Mouse (Mus musculus): ENCODE data around the gene Tsga10ip. TPM values are rescaled to one million over a fixed set of nuclear protein-coding genes. Genes with fewer than 3 reads are reported as not detected.
A peak's percentile ranks its signal among the peaks of the same experiment; 100 is the strongest.

Tsga10ip gene
- polyA plus RNA-seq, 1 experiment from 2014 or later: 0.14 TPM

GRCm38 (mm10) chr19:5395371-5395770 lies 7.0 kb downstream of the Tsga10ip start:
- no peaks in the 10 kb centered on the region for H3K9me3 ChIP-seq (ENCODE audit: low read length)
- no peak overlapping the region for H3K27ac ChIP-seq (ENCODE audit: low read depth)
- H3K4me3 ChIP-seq (ENCODE audit: low read depth, low read length): no peak overlapping the region
- no peak for ATAC-seq
- H3K4me2 ChIP-seq (ENCODE audit: low read depth, low read length): no peak overlapping the region
- WGBS (ENCODE audit: insufficient replicate concordance): 64% methylated on average over 4 of the region's 4 CpGs
- H3K36me3 ChIP-seq (replicated peaks; ENCODE audit: insufficient read depth, low read length): no peaks in the 10 kb centered on the region
- no peak overlapping the region for H3K9ac ChIP-seq (replicated peaks)
- peaks cover 4% of the 10 kb centered on the region for H3K4me1 ChIP-seq (ENCODE audit: insufficient read depth)
- DNase-seq: no peak
- TF ChIP-seq EP300 (IDR thresholded peaks at IDR 0.05; ENCODE audit: low read depth): no peak
- no peak for TF ChIP-seq CTCF (IDR thresholded peaks at IDR 0.05; ENCODE audit: low read depth)
- no peaks in the 10 kb centered on the region for H3K27me3 ChIP-seq (ENCODE audit: insufficient read depth, low read length)

GRCm38 (mm10) chr19:5394168-5394567 lies 8.2 kb downstream of the Tsga10ip start:
- WGBS (ENCODE audit: insufficient replicate concordance): 67% methylated on average over 10 of the region's 10 CpGs

GRCm38 (mm10) chr19:5392892-5393291 lies 9.4 kb downstream of the Tsga10ip start:
- TF ChIP-seq CTCF (IDR thresholded peaks at IDR 0.05; ENCODE audit: low read depth): no peak
- TF ChIP-seq EP300 (IDR thresholded peaks at IDR 0.05; ENCODE audit: low read depth): no peak
- Histone ChIP-seq H3K4me3 (ENCODE audit: low read depth, low read length) (no peak overlapping the region), H3K9ac (replicated peaks) (no peak overlapping the region), H3K4me1 (ENCODE audit: insufficient read depth) (peaks cover 21% of the 10 kb centered on the region), H3K27ac (ENCODE audit: low read depth) (peak overlapping the region; percentile 29), H3K4me2 (ENCODE audit: low read depth, low read length) (no peak overlapping the region), H3K9me3 (ENCODE audit: low read length) (no peaks in the 10 kb centered on the region), H3K27me3 (ENCODE audit: insufficient read depth, low read length) (no peaks in the 10 kb centered on the region), H3K36me3 (replicated peaks; ENCODE audit: insufficient read depth, low read length) (no peaks in the 10 kb centered on the region)
- WGBS (ENCODE audit: insufficient replicate concordance): 60% methylated on average over 4 of the region's 4 CpGs
- ATAC-seq (no peak), DNase-seq (peak; percentile 66)

More at GRCm38 (mm10) chr19:5394168-5394567, 8.2 kb downstream of the Tsga10ip start:
- no peaks in the 10 kb centered on the region for H3K36me3 ChIP-seq (replicated peaks; ENCODE audit: insufficient read depth, low read length)
- no peak overlapping the region for H3K27ac ChIP-seq (ENCODE audit: low read depth)
- H3K4me1 ChIP-seq (ENCODE audit: insufficient read depth): peaks cover 16% of the 10 kb centered on the region
- H3K9ac ChIP-seq (replicated peaks): no peak overlapping the region
- no peak for ATAC-seq
- H3K4me2 ChIP-seq (ENCODE audit: low read depth, low read length): no peak overlapping the region
- TF ChIP-seq EP300 (IDR thresholded peaks at IDR 0.05; ENCODE audit: low read depth) (no peak), CTCF (IDR thresholded peaks at IDR 0.05; ENCODE audit: low read depth) (no peak)
- no peaks in the 10 kb centered on the region for H3K27me3 ChIP-seq (ENCODE audit: insufficient read depth, low read length)
- DNase-seq: no peak
- H3K4me3 ChIP-seq (ENCODE audit: low read depth, low read length): no peak overlapping the region
- no peaks in the 10 kb centered on the region for H3K9me3 ChIP-seq (ENCODE audit: low read length)

GRCm38 (mm10) chr19:5390416-5390815 lies 11.9 kb downstream of the Tsga10ip start:
- no peaks in the 10 kb centered on the region for H3K27me3 ChIP-seq (ENCODE audit: insufficient read depth, low read length)
- H3K4me3 ChIP-seq (ENCODE audit: low read depth, low read length): peak overlapping the region; percentile 85
- H3K36me3 ChIP-seq (replicated peaks; ENCODE audit: insufficient read depth, low read length): peaks cover 5% of the 10 kb centered on the region
- ATAC-seq (no peak), DNase-seq (peak; percentile 12)
- 63% methylated on average over 8 of the region's 8 CpGs for WGBS (ENCODE audit: insufficient replicate concordance)
- peak overlapping the region; percentile 77 for H3K4me2 ChIP-seq (ENCODE audit: low read depth, low read length)
- no peak for TF ChIP-seq CTCF (IDR thresholded peaks at IDR 0.05; ENCODE audit: low read depth)
- TF ChIP-seq EP300 (IDR thresholded peaks at IDR 0.05; ENCODE audit: low read depth): no peak
- H3K27ac ChIP-seq (ENCODE audit: low read depth): peak overlapping the region; percentile 87
- H3K4me1 ChIP-seq (ENCODE audit: insufficient read depth): peaks cover 36% of the 10 kb centered on the region
- H3K9ac ChIP-seq (replicated peaks): peak overlapping the region; percentile 90
- H3K9me3 ChIP-seq (ENCODE audit: low read length): no peaks in the 10 kb centered on the region

GRCm38 (mm10) chr19:5389647-5390046 lies 12.7 kb downstream of the Tsga10ip start:
- H3K36me3 ChIP-seq (replicated peaks; ENCODE audit: insufficient read depth, low read length): peaks cover 12% of the 10 kb centered on the region
- ATAC-seq (peak; percentile 53), DNase-seq (peak; percentile 70)
- no peaks in the 10 kb centered on the region for H3K9me3 ChIP-seq (ENCODE audit: low read length)
- H3K4me2 ChIP-seq (ENCODE audit: low read depth, low read length): peak overlapping the region; percentile 77
- H3K4me3 ChIP-seq (ENCODE audit: low read depth, low read length): peak overlapping the region; percentile 85
- WGBS (ENCODE audit: insufficient replicate concordance): 1% methylated on average over 12 of the region's 12 CpGs
- peak overlapping the region; percentile 90 for H3K9ac ChIP-seq (replicated peaks)
- H3K4me1 ChIP-seq (ENCODE audit: insufficient read depth): peaks cover 36% of the 10 kb centered on the region
- H3K27ac ChIP-seq (ENCODE audit: low read depth): peak overlapping the region; percentile 87
- TF ChIP-seq EP300 (IDR thresholded peaks at IDR 0.05; ENCODE audit: low read depth) (no peak), CTCF (IDR thresholded peaks at IDR 0.05; ENCODE audit: low read depth) (no peak)
- H3K27me3 ChIP-seq (ENCODE audit: insufficient read depth, low read length): no peaks in the 10 kb centered on the region

- H3K27me3 ChIP-seq (ENCODE audit: insufficient read depth, low read length): no peaks in the 10 kb centered on the region
- H3K9ac ChIP-seq (replicated peaks): peak within 1 kb of the TSS; percentile 90
- DNase-seq: peak; percentile 95
- no peaks in the 10 kb centered on the region for H3K9me3 ChIP-seq (ENCODE audit: low read length)
- peak within 1 kb of the TSS; percentile 87 for H3K27ac ChIP-seq (ENCODE audit: low read depth)
- TF ChIP-seq EP300 (IDR thresholded peaks at IDR 0.05; ENCODE audit: low read depth) (peak; percentile 59; the same call in 1 of the 2 replicates), CTCF (IDR thresholded peaks at IDR 0.05; ENCODE audit: low read depth) (no peak)
- peaks cover 21% of the 10 kb centered on the region for H3K36me3 ChIP-seq (replicated peaks; ENCODE audit: insufficient read depth, low read length)
- peak; percentile 94 for ATAC-seq
- peaks cover 36% of the 10 kb centered on the region for H3K4me1 ChIP-seq (ENCODE audit: insufficient read depth)
- H3K4me3 ChIP-seq (ENCODE audit: low read depth, low read length): peak within 1 kb of the TSS; percentile 85
- peak within 1 kb of the TSS; percentile 77 for H3K4me2 ChIP-seq (ENCODE audit: low read depth, low read length)
- under 1% methylated on average over 43 of the region's 43 CpGs for WGBS (ENCODE audit: insufficient replicate concordance)
Measured at GRCm38 (mm10) chr19:5388588-5389242, 13.6 kb downstream of the Tsga10ip start, which contains the start of gene Sart1. Sart1 (minus strand) TSS chr19:5388703.

All from liver, postnatal 0 days (tissue).